Mouse (Mus musculus): Measurements from ENCODE around the gene Gm10300. TPM values are rescaled to one million over a fixed set of nuclear protein-coding genes. Genes with fewer than 3 reads are reported as not detected.

Gene Gm10300
- 0.15 and 0.28 TPM in 2 replicates for polyA plus RNA-seq (2016; fragmentation: Nextera tagmentation; extraction: Ambion mirVana)

DNA sequence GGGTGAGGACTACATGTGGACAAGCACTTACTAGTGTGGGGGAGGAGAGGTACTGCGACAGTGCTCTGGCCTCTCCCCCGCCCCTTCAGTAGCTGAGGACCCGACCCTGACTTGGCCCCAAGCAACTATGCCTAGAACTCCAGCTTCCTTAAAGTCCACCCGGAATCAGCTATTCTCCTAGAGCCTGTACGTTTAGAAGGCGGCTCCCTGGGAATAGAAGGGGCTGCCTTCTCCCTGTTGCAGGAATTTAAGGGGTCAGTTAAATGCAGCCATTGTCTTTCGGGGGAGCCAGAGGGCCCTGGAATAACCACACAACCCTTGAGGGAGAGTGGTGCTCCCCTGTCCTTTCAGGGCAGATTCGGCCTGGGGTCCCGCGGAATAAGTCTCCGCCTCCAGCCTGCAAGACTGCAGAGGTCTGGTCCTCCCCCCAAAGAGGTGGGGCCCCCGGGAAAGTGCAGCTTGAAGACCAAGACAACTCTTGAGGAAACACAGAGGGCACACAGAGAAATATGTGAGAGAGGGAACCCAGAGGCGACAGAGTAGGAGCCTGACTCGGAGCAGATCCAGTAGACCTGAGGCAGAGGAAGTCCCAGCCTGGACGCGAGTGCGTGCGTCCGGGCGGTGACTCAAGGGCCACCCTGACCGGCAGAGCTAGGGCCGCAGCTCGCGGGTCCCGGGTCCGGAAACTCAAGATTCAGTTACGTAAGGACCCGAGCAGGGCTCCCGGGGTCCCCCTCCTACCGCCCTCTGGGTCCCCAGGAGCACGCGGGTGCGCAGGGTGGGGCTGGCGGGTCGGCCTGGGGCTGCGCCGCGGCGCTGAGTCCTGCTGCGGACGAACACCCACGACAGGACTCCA is at the start of gene Gm10300:
Gene Gm10300, plus strand, starts transcription at position 621 of the 856 bp plus-strand sequence.
- peak; percentile 13; the same call in 1 of the 2 replicates for ATAC-seq (ENCODE audit: insufficient number of reproducible peaks, low FRiP score)
- Histone ChIP-seq H3K9me3 (replicated peaks) (no peaks in the 10 kb centered on the region), H3K4me1 (replicated peaks) (peaks cover 67% of the 10 kb centered on the region), H3K27me3 (replicated peaks) (no peaks in the 10 kb centered on the region), H3K4me2 (peak within 1 kb of the TSS; percentile 91), H3K27ac (ENCODE audit: poor library complexity, severe bottlenecking) (peak within 1 kb of the TSS; percentile 95), H3K9ac (peak within 1 kb of the TSS; percentile 82), H3K4me3 (peak within 1 kb of the TSS; percentile 74), H3K36me3 (peaks cover 7% of the 10 kb centered on the region)
- WGBS: 0% methylated on average over 40 of the region's 42 CpGs

DNA sequence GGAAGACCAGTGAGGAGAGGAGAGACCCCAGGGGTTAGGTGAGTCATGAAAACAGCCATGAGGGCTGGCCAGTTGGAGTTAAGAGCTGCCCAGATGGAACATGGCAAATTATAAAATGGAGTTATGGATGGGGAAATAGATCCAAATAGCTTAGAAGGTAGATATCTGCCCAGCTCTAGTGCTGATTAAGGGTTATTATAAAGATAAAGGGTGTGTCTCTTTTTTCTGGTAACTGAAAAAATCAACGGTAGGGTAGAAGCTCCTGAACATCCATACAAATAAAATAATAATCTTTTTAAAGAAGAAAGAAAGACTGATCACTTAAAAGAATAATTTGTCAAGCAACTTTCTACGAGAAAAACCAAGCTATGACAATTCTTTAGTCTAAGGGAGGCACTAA is 49.2 kb upstream of the Gm10300 start:
- Histone ChIP-seq H3K27me3 (replicated peaks) (no peaks in the 10 kb centered on the region), H3K4me1 (replicated peaks) (peaks cover 20% of the 10 kb centered on the region), H3K4me3 (no peak overlapping the region), H3K9me3 (replicated peaks) (peaks cover 11% of the 10 kb centered on the region; the same call in 1 of the 2 replicates), H3K36me3 (peaks cover 10% of the 10 kb centered on the region), H3K9ac (no peak overlapping the region), H3K27ac (ENCODE audit: poor library complexity, severe bottlenecking) (no peak overlapping the region), H3K4me2 (no peak overlapping the region)
- WGBS: 87% methylated on average over 2 of the region's 2 CpGs
- no peak for ATAC-seq (ENCODE audit: insufficient number of reproducible peaks, low FRiP score)

GRCm38 (mm10) chr4:132025738-132026527 is 48.6 kb upstream of the Gm10300 start:
- ATAC-seq (ENCODE audit: insufficient number of reproducible peaks, low FRiP score): peak; percentile 75; the same call in 1 of the 2 replicates
- no peak overlapping the region for H3K27ac ChIP-seq (ENCODE audit: poor library complexity, severe bottlenecking)
- no peak overlapping the region for H3K9ac ChIP-seq
- no peaks in the 10 kb centered on the region for H3K27me3 ChIP-seq (replicated peaks)
- WGBS: 55% methylated on average over 5 of the region's 5 CpGs
- H3K4me1 ChIP-seq (replicated peaks): peaks cover 19% of the 10 kb centered on the region
- no peak overlapping the region for H3K4me3 ChIP-seq
- peaks cover 11% of the 10 kb centered on the region; the same call in 1 of the 2 replicates for H3K9me3 ChIP-seq (replicated peaks)
- H3K36me3 ChIP-seq: peaks cover 10% of the 10 kb centered on the region
- 0 out of 2 replicates have a peak overlapping the region, but pooled peaks have one; percentile 7 for H3K4me2 ChIP-seq

- peaks cover 26% of the 10 kb centered on the region for H3K4me1 ChIP-seq (replicated peaks)
- WGBS: 77% methylated on average over 6 of the region's 6 CpGs
- peaks cover 8% of the 10 kb centered on the region; the same call in 1 of the 2 replicates for H3K9me3 ChIP-seq (replicated peaks)
- H3K4me2 ChIP-seq: no peak overlapping the region
- no peaks in the 10 kb centered on the region for H3K27me3 ChIP-seq (replicated peaks)
- H3K36me3 ChIP-seq: peaks cover 6% of the 10 kb centered on the region
- H3K27ac ChIP-seq (ENCODE audit: poor library complexity, severe bottlenecking): no peak overlapping the region
- H3K4me3 ChIP-seq: no peak overlapping the region
- H3K9ac ChIP-seq: no peak overlapping the region
- ATAC-seq (ENCODE audit: insufficient number of reproducible peaks, low FRiP score): no peak
Observed at GRCm38 (mm10) chr4:132027167-132027566, 47.3 kb upstream of the Gm10300 start.

DNA sequence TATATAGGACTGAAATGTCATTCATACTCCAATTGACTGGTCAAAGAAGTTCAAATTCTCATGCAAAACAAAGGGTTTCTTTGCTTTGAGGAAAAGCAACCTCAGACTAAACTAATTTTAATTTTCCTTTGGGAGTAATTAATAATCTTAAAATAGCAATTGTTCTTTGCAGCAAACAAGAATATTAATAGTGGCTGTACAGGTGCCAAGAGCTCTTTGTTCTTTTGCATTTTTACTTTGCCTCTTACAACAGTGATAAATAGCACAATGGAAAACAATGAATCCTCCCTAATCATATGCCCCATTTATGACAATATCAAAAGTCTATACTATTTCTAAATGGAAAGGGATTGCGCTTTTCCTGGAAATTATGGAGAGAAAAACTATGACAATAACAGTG is 46.7 kb upstream of the Gm10300 start:
- H3K4me2 ChIP-seq: no peak overlapping the region
- no peak overlapping the region for H3K9ac ChIP-seq
- H3K4me1 ChIP-seq (replicated peaks): peaks cover 26% of the 10 kb centered on the region
- WGBS: 95% methylated on average over 1 of the region's 1 CpGs
- H3K27ac ChIP-seq (ENCODE audit: poor library complexity, severe bottlenecking): no peak overlapping the region
- no peak overlapping the region for H3K4me3 ChIP-seq
- H3K36me3 ChIP-seq: peaks cover 3% of the 10 kb centered on the region; the same call in 1 of the 2 replicates
- peaks cover 5% of the 10 kb centered on the region; the same call in 1 of the 2 replicates for H3K9me3 ChIP-seq (replicated peaks)
- ATAC-seq (ENCODE audit: insufficient number of reproducible peaks, low FRiP score): no peak
- no peaks in the 10 kb centered on the region for H3K27me3 ChIP-seq (replicated peaks)

DNA sequence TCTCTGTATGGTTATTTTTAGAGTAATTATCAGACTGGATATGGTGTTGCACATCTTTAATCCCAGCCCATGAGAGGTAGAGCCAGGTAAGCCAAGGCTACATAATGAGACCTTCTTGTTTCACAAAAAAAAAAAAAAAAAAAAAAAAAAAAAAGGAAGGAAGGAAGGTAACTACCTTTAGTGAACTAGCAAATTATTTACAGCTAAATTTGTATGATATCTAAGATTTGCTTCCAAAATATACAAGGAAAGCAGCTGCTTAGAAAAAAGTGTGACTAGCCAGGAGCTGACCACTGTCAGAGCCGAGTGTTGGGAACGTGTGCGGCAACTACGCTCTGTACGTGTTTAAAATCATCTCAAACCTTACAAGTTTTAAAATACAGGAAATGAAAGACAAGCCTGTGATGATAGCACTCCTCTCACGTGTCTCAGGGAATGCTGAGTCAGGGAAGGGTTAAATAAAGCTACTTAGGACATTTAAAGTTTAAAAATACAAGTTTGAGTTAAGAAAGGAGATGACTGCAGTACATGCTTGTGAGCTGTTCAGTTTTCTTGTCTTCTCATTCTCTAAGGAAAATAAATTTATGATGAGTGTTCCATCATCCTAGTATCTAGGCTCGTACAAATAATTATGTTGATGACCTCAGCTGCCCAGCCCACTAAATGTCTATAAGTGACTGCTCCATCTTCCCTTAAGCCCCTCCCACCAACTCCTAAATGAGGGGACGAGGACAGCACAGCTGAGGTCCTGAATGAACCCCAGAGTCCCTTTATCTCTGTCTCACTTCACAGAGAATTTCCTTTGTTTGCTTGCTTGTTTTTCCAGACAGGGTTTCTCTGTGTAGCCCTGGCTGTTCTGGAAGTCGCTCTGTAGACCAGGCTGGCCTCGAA is 44.4 kb upstream of the Gm10300 start:
- no peak overlapping the region for H3K27ac ChIP-seq (ENCODE audit: poor library complexity, severe bottlenecking)

GRCm38 (mm10) chr4:132033183-132033582 is 41.3 kb upstream of the Gm10300 start:
- Histone ChIP-seq H3K36me3 (no peaks in the 10 kb centered on the region), H3K27ac (ENCODE audit: poor library complexity, severe bottlenecking) (no peak overlapping the region), H3K9me3 (replicated peaks) (no peaks in the 10 kb centered on the region), H3K9ac (no peak overlapping the region), H3K27me3 (replicated peaks) (no peaks in the 10 kb centered on the region), H3K4me3 (no peak overlapping the region), H3K4me2 (no peak overlapping the region), H3K4me1 (replicated peaks) (peaks cover 31% of the 10 kb centered on the region)
- 85% methylated on average over 1 of the region's 1 CpGs for WGBS
- ATAC-seq (ENCODE audit: insufficient number of reproducible peaks, low FRiP score): no peak

More for the DNA sequence above, 44.4 kb upstream of the Gm10300 start:
- Histone ChIP-seq H3K9ac (no peak overlapping the region), H3K27me3 (replicated peaks) (no peaks in the 10 kb centered on the region), H3K4me2 (no peak overlapping the region), H3K4me1 (replicated peaks) (peaks cover 26% of the 10 kb centered on the region), H3K9me3 (replicated peaks) (no peaks in the 10 kb centered on the region), H3K36me3 (no peaks in the 10 kb centered on the region), H3K4me3 (no peak overlapping the region)
- WGBS: 45% methylated on average over 10 of the region's 10 CpGs
- no peak for ATAC-seq (ENCODE audit: insufficient number of reproducible peaks, low FRiP score)

- Histone ChIP-seq H3K4me3 (no peak overlapping the region), H3K27ac (ENCODE audit: poor library complexity, severe bottlenecking) (no peak overlapping the region), H3K4me2 (no peak overlapping the region), H3K9ac (no peak overlapping the region), H3K36me3 (no peaks in the 10 kb centered on the region), H3K9me3 (replicated peaks) (no peaks in the 10 kb centered on the region), H3K4me1 (replicated peaks) (peaks cover 34% of the 10 kb centered on the region), H3K27me3 (replicated peaks) (no peaks in the 10 kb centered on the region)
- WGBS: 85% methylated on average over 2 of the region's 2 CpGs
- ATAC-seq (ENCODE audit: insufficient number of reproducible peaks, low FRiP score): no peak
Observed at GRCm38 (mm10) chr4:132034242-132034641, 40.3 kb upstream of the Gm10300 start.

DNA sequence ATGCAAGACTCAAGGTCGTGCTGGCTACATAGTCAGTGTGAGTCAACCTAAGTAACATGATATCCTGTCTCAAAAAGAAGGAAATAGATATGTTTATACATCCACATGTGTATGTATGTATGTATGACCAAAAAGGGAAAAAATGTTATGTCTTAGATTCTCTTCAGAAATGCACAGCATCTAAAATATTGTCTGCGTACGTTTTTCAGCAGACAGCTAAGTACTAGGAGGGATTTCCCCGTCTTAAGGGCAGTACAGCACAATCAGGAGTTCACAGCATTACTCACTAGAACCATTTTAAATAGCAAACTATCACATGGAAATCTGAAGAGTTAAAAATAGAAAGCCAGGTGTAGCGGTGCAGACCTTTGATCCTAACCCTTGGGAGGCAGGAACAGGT is 37.4 kb upstream of the Gm10300 start:
- no peaks in the 10 kb centered on the region for H3K9me3 ChIP-seq (replicated peaks)
- no peak for ATAC-seq (ENCODE audit: insufficient number of reproducible peaks, low FRiP score)
- peaks cover 20% of the 10 kb centered on the region for H3K4me1 ChIP-seq (replicated peaks)
- no peak overlapping the region for H3K4me3 ChIP-seq
- no peak overlapping the region for H3K9ac ChIP-seq
- H3K27me3 ChIP-seq (replicated peaks): no peaks in the 10 kb centered on the region
- H3K36me3 ChIP-seq: no peaks in the 10 kb centered on the region
- 67% methylated on average over 5 of the region's 5 CpGs for WGBS
- no peak overlapping the region for H3K27ac ChIP-seq (ENCODE audit: poor library complexity, severe bottlenecking)
- no peak overlapping the region for H3K4me2 ChIP-seq

DNA sequence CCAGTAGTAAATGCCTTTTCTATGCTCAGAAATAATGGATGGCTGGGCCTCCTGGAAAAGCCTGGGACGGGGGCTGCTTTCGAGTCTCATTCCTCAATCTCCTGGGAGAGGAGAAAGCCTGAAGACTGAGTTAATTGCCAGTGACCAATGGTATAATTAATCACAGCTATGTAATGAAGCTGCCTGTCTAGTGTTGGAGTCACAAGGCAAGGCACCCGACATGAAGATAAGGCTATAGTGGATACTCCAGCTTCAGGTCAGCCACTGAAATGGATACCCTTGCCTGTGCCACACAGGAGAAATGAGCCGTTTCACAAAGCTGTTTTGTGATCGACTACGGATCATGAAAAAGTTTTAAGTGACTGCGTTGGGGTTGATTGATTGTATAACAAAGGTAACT is 36.5 kb upstream of the Gm10300 start:
- H3K36me3 ChIP-seq: no peaks in the 10 kb centered on the region
- peak overlapping the region; percentile 31; the same call in 1 of the 2 replicates for H3K27ac ChIP-seq (ENCODE audit: poor library complexity, severe bottlenecking)
- no peaks in the 10 kb centered on the region for H3K27me3 ChIP-seq (replicated peaks)
- no peak for ATAC-seq (ENCODE audit: insufficient number of reproducible peaks, low FRiP score)
- H3K4me3 ChIP-seq: no peak overlapping the region
- no peak overlapping the region for H3K9ac ChIP-seq
- H3K4me1 ChIP-seq (replicated peaks): peaks cover 22% of the 10 kb centered on the region
- no peaks in the 10 kb centered on the region for H3K9me3 ChIP-seq (replicated peaks)
- 61% methylated on average over 7 of the region's 7 CpGs for WGBS
- no peak overlapping the region for H3K4me2 ChIP-seq

Data from heart, embryonic 12.5 days (tissue).